Mouse (Mus musculus): ENCODE data around the gene Adm2.

- TF ChIP-seq CTCF (IDR thresholded peaks at IDR 0.05; ENCODE audit: extremely low read depth, insufficient read depth, insufficient read length, insufficient replicate concordance) (no peak), POLR2A (IDR thresholded peaks at IDR 0.05; ENCODE audit: low read depth, low read length) (no peak)
Observed at GRCm38 (mm10) chr15:89295580-89296165, 26.8 kb upstream of the Adm2 start.
